Mouse (Mus musculus) gastrocnemius, postnatal 10 days (tissue): ENCODE results near the gene Slc5a8. TPM values are rescaled to one million over a fixed set of nuclear protein-coding genes. Genes with fewer than 3 reads are reported as not detected.

Experiments
- total RNA-seq, 2 experiments: library from RNA; stranded (reverse); gene quantifications; 2 replicates each; pipeline ENCODE4 v1.2.3; 2021

The Slc5a8 gene
- total RNA-seq, 2 experiments from 2014 or later, result not detected

Other genes with a start within 250 kb of the Slc5a8 start
- under 1 TPM in 1 of 2 experiments, not detected in 1; 0.27 TPM for gene Spic, start 201.0 kb upstream of the Slc5a8 start, total RNA-seq
- 10 to 100 TPM; 88.4 to 93.2 TPM for gene Arl1, start 155.1 kb upstream of the Slc5a8 start, total RNA-seq
- 10 to 100 TPM; 10.8 to 14.8 TPM for gene Utp20, start 59.2 kb upstream of the Slc5a8 start, total RNA-seq